Mouse (Mus musculus): ENCODE data around the gene Mtpn.

The Mtpn gene

DNA sequence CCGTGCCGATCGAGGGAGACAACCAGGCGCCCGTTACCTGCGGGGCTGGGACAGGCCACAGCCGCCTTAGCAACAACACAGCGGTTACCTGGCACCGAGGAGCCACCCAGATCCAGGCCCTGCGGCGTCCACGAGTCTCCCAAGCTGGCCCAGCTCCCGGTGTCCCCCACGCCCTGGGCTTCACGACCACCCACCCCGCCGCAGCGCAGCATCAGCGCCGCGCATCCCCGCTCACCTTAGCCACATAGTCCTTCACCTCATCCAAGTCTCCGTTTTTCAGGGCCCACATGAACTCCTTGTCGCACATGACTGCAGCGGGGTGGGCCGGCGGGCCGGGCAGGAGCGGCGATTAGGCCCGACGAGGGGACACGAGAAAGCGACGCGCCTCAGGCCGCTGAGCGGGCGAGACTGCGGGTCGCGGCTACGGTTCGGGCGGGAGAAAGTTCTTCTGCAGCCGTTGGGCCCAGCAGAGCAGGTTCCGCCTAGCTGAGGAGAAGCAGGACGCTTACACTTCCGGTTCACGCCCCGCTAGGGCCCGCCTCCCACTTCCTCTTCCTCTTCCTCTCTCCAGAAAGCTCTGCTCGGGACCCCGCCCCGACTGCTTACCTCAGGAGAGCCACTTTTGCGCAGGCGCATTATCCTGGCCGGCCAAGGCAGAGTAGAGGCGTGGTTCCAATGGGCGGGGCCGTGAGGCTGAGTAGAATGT, at the start of gene Mtpn:
Gene Mtpn (minus strand): TSS at position 585 of the 706 bp plus-strand sequence.
- in situ Hi-C loops (cut with MboI, MseI) = loop anchor here (5.0 to 25.0 kb wide), 5 partner anchors 277 to 1923 kb away; partner anchors contain the start of gene Creb3l2 (in 1 of the 2)

DNA sequence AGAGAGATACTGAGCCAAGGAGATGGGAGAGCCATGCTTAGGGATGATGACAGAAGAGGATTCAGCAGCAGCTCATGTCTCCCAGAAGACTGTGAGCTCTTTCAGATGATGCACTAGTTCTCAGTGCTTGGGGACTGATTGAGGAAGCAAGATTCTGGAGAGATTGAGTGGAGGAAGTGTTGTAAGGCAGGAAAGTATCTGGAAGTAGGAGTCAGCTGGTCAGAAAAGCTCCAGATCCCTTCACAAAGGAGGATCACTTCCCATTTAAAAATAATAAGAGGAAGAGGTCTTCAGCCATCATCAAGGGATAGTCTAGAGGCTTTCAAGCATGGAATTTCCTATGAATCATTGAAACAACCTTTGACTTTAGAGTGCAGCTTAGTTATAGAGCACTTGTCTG, 29.0 kb upstream of the Mtpn start:
- in situ Hi-C loops (cut with MboI, MseI) = loop anchor here (5.0 kb wide), 1 partner anchor 186 kb away; no protein-coding TSS in a partner anchor

DNA sequence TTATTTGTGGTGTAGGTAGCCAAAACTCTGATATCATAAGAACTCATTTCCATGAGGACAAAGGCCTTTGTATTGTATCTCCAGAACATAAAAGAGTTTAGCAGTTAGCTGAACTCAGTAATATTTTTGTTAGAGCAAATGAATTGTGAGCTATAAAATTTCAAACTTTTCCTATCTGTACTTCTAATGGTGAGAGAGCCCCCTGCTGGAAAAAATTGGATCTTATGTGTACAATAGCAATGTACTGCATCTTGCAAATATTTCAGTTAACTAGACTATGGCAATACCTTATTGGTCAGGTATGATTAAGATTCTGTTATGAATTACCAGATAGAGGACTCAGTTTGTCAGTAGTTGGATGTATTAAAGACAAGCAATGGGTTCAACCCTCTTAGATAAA, 28.1 kb upstream of the Mtpn start:
- in situ Hi-C loops (cut with MboI, MseI) = loop anchor here (5.0 kb wide), 1 partner anchor 185 kb away; no protein-coding TSS in a partner anchor

DNA sequence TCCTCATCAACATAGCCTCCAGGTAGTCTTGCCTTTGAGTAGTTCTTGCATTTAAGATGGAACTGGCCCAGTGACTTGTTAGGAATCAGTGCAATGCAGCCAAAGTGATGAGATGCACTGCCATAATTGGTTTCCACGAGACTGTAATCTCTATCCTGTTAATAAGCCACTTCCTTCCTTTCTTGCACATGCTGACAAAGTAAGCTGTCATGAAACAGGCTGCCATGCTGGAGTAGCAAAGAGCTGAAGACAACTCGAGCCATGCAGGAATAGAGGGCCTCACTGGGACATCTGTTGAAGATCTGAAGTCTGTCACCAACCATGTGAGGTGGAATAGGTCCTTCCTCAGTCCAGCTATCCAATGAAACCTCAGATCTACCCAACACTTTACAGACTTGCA, 20.3 kb upstream of the Mtpn start:
- in situ Hi-C loops (cut with MboI, MseI) = no loop called here

DNA sequence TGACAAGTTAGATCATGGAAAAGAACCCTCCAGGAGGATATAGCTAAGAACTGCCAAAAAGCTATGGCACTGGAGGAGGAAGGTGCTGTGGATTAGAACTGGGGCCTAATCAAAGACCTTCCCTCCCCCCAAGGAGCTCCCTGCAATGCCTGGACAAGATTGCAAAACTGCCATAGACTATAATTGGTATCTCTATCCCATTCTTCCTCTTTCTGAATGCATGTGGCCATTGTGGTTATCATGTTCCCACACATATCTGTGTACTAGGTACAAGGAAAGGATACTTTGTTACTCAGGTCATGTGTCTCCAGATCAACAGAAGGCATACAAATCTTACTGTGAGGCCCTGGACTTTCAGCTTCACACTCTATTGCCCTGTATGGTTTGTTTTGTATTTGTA, 4.7 kb upstream of the Mtpn start:
- in situ Hi-C loops (cut with MboI, MseI) = loop anchor here (25.0 kb wide), 3 partner anchors 282 to 1918 kb away; partner anchors contain the start of gene Creb3l2 (in 1 of the 2)

DNA sequence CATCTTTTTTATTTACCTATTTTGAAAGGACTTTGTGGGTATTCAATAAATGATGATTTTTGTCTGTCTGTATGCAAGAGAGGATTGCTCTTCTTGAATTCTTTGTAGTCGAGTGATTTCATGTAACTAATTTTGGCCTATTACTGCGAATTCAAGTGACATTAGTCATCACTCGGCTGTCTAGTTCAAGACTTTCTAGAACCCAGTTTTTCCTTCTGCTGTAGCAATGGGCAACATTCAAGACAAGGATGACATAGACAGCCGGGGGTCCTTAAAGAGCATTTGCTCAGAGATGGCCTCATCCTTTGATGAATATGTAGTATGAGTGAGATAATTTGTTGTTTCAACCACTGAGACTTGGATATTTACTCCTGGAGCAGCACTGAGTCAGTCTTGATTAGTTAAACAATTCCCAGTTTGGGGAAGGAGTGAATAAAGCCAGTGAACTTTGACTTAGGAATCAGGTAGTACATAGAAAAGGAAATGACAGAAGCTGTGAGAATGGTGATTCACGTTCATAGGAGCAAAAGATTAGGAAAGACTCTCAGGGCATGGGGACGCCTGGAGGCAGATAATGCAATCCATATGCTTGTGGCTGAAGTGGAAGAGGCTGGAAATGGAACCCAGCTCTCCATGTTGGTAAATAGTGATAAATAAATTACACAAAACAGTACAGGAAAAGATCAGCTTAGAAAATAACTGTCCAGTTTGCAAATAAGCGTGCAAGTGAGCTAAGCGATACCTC, 3.1 kb upstream of the Mtpn start:
- in situ Hi-C loops (cut with MboI, MseI) = loop anchor here (25.0 kb wide), 3 partner anchors 281 to 1919 kb away; partner anchors contain the start of gene Creb3l2 (in 1 of the 2)

DNA sequence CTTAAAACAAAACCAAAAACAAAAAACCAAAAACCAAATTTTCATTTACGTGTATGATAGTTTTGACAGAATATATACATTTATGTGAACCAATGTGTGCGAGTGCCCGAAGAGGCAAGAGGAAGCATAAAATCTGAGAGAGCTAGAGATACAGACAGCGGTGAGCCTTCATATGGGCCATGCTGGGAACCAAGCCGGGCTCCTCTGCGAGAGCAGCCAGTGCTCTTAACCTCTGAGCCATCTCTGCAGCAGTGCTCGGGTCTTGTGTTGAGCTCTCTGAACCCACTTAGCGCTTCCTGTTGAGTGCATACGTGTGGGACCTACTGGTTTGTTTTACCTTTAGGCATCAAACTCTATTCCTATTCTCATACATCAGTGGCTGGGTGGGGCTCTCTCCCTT, 689 bp upstream of the Mtpn start:
- in situ Hi-C loops (cut with MboI, MseI) = loop anchor here (25.0 kb wide), 3 partner anchors 278 to 1922 kb away; partner anchors contain the start of gene Creb3l2 (in 1 of the 2)

DNA sequence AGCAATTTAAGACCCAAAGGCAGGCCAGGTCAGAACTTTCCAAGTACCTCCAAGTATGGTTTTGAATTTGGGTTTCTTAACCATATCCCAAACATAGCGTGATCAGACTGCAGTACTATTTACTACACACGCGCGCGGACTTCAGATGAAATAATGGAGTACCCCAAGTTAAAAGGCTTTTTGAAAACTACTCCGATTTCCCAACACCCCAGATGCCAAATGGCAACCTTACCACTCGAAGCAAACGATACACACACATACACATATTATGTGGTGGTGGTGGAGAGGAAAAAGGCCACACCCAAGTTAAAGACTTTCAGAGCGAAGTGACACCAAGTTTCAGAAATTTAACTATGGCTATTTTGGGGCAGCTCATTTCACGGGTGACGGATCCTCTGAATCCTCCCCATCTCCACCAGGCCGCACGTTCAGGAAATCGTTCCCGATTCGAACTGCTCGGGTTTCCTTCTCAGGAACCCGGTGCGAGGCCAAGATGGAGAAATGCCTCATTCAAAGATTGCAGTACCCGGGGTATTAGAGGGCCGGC, 858 bp downstream of the Mtpn start:
- in situ Hi-C loops (cut with MboI, MseI) = loop anchor here (5.0 to 25.0 kb wide), 5 partner anchors 277 to 1923 kb away; partner anchors contain the start of gene Creb3l2 (in 1 of the 2)

DNA sequence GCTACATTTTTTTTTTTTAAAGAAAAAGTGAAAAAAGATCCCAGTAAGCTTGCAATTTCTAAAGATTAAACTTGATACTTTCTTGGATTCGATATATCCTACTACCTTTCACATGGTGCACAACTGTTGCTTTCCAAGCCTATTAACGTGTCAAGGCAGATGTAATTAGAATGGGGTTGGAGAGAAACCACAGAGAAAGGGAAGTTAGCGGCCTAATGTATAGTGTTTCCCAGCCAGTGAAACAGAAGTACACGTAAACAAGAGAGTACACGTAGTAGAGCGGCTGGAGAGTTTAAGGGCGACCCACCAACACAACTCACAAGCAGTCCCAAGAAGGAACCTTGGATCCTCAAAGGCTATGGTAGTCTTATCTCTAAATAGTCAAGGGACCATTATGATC, 3.7 kb downstream of the Mtpn start:
- in situ Hi-C loops (cut with MboI, MseI) = loop anchor here (5.0 to 25.0 kb wide), 5 partner anchors 274 to 1926 kb away; partner anchors contain the start of gene Creb3l2 (in 1 of the 2)

DNA sequence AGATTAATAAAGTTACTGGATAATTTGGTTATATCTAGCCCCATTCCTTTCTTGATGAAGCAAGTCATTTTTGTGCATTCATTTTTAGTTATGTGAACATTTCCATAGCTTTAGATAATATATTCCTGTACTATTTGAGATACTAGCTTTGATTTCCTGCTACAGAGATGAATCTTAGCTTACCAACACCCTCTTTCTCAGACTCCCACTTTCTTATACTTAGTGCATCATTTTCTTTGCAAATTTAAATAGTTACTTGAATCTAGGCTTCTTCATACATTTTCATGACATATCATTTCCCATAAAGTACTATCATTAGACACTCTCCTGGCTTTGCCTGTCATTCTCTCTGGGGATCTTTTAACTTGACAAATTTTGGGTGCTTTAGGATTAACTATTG, 26.3 kb downstream of the Mtpn start:
- in situ Hi-C loops (cut with MboI, MseI) = no loop called here

DNA sequence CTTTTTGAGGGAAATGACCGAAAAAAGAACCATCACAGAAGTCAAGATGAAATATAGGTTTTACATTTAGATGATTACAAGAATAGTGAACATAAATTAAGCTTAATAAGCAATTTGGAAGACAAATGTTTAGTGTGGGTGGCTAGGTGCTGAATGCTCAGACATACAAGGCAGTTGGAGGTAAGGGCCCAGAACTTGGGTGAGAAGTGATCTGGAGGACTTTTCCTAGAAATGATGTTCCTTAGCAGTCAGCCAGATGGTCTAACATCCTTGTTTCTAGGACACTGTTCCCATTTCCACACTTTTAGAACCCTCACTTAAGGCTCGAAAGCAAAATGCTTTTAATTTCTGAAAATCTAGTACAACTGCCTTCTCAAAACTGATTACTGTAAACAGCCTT, 34.9 kb downstream of the Mtpn start:
- in situ Hi-C loops (cut with MboI, MseI) = no loop called here

DNA sequence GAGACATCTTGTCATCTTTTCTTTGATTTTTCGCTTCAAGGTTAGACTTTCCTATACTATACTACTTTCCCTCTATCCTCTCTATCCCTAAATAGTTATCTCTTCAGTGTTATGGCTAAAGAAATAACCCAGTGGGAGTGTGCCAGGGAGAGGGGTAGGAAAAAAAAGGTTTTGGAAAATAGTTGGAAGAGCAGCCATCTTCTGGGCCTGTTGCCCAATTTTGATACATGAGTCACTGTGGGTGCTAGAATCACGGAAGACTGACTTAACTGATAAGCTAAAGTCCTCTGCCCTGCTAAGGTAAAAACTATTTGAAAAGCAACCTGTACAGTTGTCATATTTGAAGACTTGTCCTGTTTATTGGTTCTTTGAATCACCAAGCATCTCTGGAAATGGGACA, 36.8 kb downstream of the Mtpn start:
- in situ Hi-C loops (cut with MboI, MseI) = no loop called here

DNA sequence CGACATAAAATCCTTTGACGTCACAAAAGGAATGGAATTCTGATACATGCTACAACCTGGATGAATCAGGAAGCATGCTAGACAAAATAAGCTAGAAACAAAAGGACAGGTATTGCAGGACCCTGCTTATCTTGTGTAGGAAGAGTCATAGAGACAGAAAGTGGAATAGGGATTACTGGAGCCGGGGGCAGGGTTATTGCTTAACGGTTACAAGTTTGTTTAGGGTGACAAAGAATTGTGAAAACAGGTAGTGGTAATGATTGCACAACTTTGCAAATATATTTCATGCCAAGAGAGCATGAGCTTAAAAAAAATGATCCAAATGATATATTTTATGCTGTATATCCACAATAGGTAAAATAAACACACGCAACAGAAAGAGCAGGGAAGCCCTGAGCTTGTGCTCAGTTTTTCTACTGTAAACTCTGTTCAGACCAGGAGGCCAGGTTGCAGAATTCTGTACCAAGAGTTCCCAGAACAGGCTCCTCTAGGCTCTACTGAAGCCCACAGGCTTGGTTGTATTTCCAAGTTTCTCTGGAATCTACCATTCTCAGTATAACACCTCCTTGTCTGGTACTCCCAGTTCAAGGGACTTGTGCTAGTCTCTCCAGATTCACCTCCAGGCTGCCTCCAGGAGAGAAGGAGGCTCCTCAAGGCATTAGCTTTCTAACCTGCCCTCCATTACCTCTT, 39.6 kb downstream of the Mtpn start:
- in situ Hi-C loops (cut with MboI, MseI) = no loop called here

DNA sequence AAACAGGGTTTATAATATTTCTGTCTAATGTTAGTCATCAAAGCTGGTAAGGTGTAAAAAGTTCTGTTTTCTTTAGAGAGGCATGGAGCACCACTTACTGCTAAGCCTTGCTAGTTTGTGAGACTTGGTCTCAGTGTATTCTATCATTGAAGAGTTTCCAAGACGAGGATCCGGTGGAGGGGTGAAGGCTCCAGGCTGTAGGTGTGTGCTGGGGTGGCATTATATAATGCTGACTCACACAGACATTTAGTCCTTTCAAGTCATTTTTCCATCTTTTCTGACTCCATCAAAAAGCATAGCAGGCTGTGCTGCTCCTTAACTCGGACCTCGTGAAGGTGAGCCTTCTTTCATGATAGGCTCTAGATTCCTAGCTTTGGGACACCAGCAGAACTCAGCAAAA, 42.3 kb downstream of the Mtpn start:
- in situ Hi-C loops (cut with MboI, MseI) = no loop called here

DNA sequence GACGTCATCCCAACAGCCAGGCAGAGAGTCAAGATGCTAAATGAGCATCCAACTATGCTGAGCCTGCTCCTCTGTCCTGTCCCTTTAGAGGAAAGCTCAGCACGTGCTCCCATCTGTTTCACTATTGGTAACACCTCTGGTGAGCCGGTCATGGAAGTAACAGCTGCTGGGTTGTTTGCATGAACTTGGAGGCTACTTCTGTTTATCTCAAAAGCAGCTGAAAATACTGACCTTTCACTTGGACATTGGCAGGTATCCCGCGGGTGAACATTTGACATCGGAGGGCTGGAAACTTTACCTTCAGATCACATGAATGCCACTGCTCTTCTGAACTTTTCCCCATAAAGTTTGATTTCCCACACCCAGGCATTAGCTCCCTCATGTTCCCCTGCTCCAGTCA, 45.8 kb downstream of the Mtpn start:
- in situ Hi-C loops (cut with MboI, MseI) = no loop called here

DNA sequence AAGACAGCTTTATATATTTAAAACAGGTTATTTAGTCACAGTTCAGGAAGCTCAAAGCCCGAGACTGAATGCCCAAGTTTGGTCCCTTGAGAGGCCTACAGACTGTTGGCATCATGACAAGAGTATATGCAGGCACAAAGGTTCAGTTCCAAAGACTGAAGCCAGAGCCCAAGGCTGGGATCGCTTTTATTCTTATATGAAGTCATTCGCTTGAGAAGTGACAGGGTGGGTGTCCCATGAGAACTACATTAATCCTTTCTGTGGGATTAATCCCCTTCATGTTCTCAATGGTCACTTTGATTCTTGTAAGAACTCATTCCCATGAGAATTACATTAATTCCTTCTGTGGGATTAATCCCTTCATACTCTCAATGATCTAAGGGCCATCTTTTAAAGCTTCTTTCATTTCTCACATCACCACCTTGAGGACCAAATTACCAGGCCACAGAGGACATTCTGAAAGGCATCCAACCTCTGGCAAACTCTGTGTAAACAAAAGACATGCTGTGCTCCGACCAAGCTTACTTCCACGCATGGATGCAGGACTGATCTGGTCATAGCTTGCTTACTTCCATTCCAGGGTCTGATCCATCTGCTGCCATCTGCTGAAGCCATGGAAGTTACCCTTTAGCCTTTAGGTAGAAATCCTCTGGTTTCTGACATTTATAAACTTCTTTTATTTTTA, 59.9 kb downstream of the Mtpn start:
- in situ Hi-C loops (cut with MboI, MseI) = no loop called here

DNA sequence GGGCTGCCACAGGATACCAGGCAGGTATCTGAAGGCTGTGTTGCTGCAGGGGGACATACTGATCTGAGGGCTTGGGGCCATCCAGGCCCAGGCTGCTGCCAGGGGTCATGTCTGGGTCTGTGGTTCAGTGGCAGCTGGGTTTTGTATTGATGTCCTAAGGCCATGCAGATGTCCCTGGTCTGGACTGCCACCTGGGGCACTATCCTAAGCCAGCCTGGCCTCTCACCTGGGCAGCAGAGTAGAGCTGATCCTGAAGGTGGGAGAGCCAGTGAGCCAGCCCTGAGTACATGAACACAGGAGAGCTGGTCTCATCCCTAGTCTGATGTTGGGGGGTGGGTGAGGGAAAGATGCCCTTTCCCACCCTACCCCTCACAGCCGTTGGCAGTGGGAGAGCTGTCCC, 62.9 kb downstream of the Mtpn start:
- in situ Hi-C loops (cut with MboI, MseI) = no loop called here

DNA sequence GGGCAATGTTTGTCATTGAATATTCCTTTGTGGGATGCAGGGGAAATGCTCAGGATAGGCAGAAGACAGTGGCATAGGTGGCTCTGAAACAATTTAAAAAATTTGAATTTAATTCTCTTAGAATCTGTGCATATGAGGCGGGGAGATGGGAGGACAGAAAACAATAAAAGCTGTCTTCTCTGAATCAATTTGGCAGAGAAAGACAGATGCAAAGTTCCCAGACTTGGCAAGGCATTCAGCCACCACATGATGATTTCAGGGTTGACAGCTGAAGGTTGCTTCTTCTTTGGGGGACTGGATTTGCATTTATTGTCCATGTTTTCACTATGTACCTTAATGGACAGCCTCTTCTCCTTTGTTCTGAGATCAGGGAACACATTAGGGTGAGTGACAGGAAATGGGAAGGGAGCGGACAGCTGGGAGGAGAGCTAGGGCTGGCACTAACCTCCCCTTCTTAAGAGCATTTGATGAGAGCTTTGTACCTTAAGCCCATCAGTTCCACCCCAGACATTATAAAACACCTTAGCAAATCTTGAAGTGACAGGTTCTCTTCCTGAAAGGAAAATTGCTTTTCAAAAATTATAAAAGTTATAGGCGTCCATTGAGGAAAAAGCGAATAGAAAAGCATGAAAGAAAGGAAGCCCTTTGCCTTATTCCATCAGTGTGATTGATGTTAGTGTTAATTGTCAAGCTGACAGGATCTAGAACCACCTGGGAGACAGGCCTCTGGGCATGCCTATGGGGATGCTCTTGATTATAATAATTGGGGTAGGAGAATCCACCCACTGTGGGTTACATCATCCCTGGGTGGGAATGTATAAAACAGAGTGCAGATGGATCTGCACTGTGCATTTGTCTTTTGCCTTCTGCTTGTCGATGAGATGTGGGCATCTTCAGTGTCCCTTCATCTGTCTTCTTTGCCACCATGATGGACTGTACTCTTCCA, 76.0 kb downstream of the Mtpn start:
- in situ Hi-C loops (cut with MboI, MseI) = loop anchor here in 1 of 2 experiments (25.0 kb wide), 1 partner anchor 524 kb away; no protein-coding TSS in a partner anchor

DNA sequence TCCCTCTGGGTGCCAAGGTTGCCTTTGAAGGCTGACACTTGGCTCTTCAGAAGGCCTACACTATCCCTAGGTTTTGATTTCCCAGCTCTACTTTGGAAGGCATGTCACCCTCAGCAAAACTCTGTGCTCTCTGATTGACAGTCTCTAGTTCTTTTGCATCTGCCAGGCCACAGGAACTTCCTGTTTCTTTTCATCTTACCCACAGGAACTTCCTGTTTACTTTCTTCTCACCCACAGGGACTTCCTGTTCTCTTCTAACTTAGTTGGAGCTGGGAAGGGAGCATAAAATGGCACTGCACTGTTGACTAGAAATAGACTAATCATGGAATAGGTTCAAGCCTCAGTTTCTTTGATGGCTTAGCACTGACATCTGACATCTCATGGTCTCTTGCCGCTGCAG, 77.2 kb downstream of the Mtpn start:
- in situ Hi-C loops (cut with MboI, MseI) = loop anchor here in 1 of 2 experiments (25.0 kb wide), 1 partner anchor 525 kb away; no protein-coding TSS in a partner anchor

Data from T-helper 17 cell (primary cell).